21 mouse cellular contexts compared by ENCODE assay signal in genomic region chr13:95200817-95201216, GRCm38 (mm10).
"Had no signal": no experiment of that assay in that cellular context is flagged by ENCODE, and none has a peak within 500 bp of the region (broad histone marks: within the 10 kb centered on the region; RNA-seq: fewer than 3 reads in every experiment).

No protein-coding gene starts in this region.

- DNase-seq: kidney, postnatal 36 days; liver; lung, adult 18-20 months; lung, postnatal 10 days; lung, postnatal 36 days; retina, postnatal 1 day; thymus, adult 2 months; thymus, postnatal 14 days; thymus, postnatal 4 days had no signal

- H3K9me3 ChIP-seq: limb, embryonic 10.5 days; limb, embryonic 13.5 days; liver, embryonic 12.5 days; liver, embryonic 15.5 days; lung, embryonic 15.5 days; megakaryocyte, embryonic 14.5 days; midbrain, embryonic 10.5 days; midbrain, embryonic 13.5 days; neural tube, embryonic 13.5 days had no signal

- H3K27me3 ChIP-seq: limb, embryonic 13.5 days; liver, embryonic 12.5 days; liver, embryonic 15.5 days; lung, embryonic 15.5 days; midbrain, embryonic 13.5 days; neural tube, embryonic 13.5 days had no signal

- H3K4me2 ChIP-seq: limb, embryonic 13.5 days; liver, embryonic 12.5 days; liver, embryonic 15.5 days; lung, embryonic 15.5 days; midbrain, embryonic 13.5 days; neural tube, embryonic 13.5 days had no signal

- H3K36me3 ChIP-seq: limb, embryonic 10.5 days; limb, embryonic 13.5 days; liver, embryonic 12.5 days; liver, embryonic 15.5 days; lung, embryonic 15.5 days; midbrain, embryonic 10.5 days; midbrain, embryonic 13.5 days; neural tube, embryonic 13.5 days had no signal

- H3K4me3 ChIP-seq: limb, embryonic 10.5 days; limb, embryonic 13.5 days; liver, embryonic 12.5 days; liver, embryonic 15.5 days; lung, embryonic 15.5 days; megakaryocyte, embryonic 14.5 days; midbrain, embryonic 10.5 days; midbrain, embryonic 13.5 days; myocyte; neural tube, embryonic 13.5 days had no signal

- H3K27ac ChIP-seq: kidney, postnatal 0 days; limb, embryonic 10.5 days; limb, embryonic 13.5 days; liver, embryonic 12.5 days; liver, embryonic 15.5 days; lung, embryonic 15.5 days; midbrain, embryonic 10.5 days; midbrain, embryonic 13.5 days; neural tube, embryonic 13.5 days had no signal

- H3K9ac ChIP-seq: limb, embryonic 13.5 days; liver, embryonic 12.5 days; liver, embryonic 15.5 days; lung, embryonic 15.5 days; midbrain, embryonic 13.5 days; neural tube, embryonic 13.5 days had no signal

- ATAC-seq: liver, embryonic 12.5 days; midbrain, embryonic 13.5 days; midbrain, embryonic 16.5 days had no signal

- H3K4me1 ChIP-seq: limb, embryonic 10.5 days; limb, embryonic 13.5 days; liver, embryonic 12.5 days; liver, embryonic 15.5 days; lung, embryonic 15.5 days; megakaryocyte, embryonic 14.5 days had no signal
